In the genomic region with DNA sequence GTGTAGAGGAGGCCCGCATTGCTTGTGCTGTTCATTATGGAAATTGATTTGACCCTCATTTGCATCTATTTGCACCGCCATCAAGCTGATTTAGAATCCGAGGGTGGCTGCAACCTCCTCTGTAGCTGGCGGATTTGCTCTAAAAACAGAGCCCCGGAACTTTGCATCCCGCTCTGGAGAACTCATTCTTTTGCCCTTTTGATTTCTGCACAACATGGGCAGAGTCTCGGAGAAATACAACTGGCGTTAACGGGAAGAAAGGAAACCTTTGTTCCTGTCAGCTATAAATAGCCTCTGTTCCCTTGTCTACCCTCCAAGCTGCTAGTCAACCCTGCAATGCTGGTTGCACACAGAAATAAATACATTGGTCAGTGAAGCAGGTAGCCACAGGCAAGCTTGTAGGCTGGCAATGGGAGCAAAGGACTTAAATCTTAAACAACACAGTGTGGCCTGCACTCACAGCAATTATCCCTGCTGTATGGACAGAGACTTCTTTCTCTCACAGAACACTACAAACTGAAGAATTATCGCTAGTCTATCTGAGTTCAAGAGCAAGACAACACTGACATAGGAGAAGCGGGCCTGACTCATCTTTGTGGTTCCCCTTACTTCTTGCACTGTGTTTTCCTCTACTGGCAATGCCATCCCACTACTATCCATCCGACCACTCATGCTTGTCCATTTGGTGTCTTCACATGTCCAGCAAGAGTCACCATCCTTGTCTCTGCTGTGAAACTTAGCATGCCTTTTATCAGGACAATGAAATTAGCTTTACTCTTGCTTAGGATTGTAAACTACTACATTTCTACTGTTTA, we compare ENCODE assay signal across 8 mouse cellular contexts.
A peak's percentile ranks its signal among the peaks of the same experiment; 100 is the strongest.
DNase-seq lines count a peak whose midpoint lies in the region; ATAC-seq lines count a peak whose summit lies in the region.
"Had no signal": no experiment of that assay in that cellular context is flagged by ENCODE, and none has a peak within 500 bp of the region (broad histone marks: within the 10 kb centered on the region; RNA-seq: fewer than 3 reads in every experiment).

No protein-coding gene starts in this region.

- H3K4me2 ChIP-seq in forebrain, embryonic 15.5 days (replicated peaks), result peak overlapping the region; percentile 16; the same call in 1 of the 2 replicates
- H3K4me2 ChIP-seq: limb, embryonic 15.5 days had no signal

- ATAC-seq in forebrain, embryonic 15.5 days (replicated peaks), result peak; percentile 90

- peak overlapping the region; percentile 36 for H3K27ac ChIP-seq in forebrain, embryonic 15.5 days (replicated peaks)
- H3K27ac ChIP-seq: limb, embryonic 15.5 days had no signal

- H3K36me3 ChIP-seq in forebrain, embryonic 15.5 days, result no peaks in the 10 kb centered on the region
- H3K36me3 ChIP-seq: limb, embryonic 15.5 days had no signal

- 18% methylated on average over 12 of the region's 12 CpGs for WGBS in forebrain, embryonic 15.5 days

- no peaks in the 10 kb centered on the region for H3K9me3 ChIP-seq in forebrain, embryonic 15.5 days
- H3K9me3 ChIP-seq: limb, embryonic 15.5 days had no signal

- H3K27me3 ChIP-seq in forebrain, embryonic 15.5 days, result no peaks in the 10 kb centered on the region
- H3K27me3 ChIP-seq: limb, embryonic 15.5 days had no signal

- H3K4me3 ChIP-seq in forebrain, embryonic 15.5 days, result no peak overlapping the region
- H3K4me3 ChIP-seq: limb, embryonic 15.5 days had no signal

- H3K4me1 ChIP-seq in forebrain, embryonic 15.5 days, result peaks cover 8% of the 10 kb centered on the region
- H3K4me1 ChIP-seq: limb, embryonic 15.5 days had no signal

- no peak overlapping the region for H3K9ac ChIP-seq in forebrain, embryonic 15.5 days (replicated peaks)
- H3K9ac ChIP-seq: limb, embryonic 15.5 days had no signal

- DNase-seq in embryo, embryonic 11 days, result peak; percentile 36
- DNase-seq in kidney, adult 18-20 months, result peak; percentile 35
- peak; percentile 21 for DNase-seq in neural tube, embryonic 10.5 days (ENCODE audit: extremely low spot score, low spot score)
- no peak for DNase-seq in layer of hippocampus, adult 8-10 months (ENCODE audit: low spot score in 2 of 2)
- DNase-seq in urinary bladder, postnatal 36 days (ENCODE audit: low spot score in 2 of 2), result no peak
- DNase-seq in lung, adult 18-20 months, result no peak

Comparison
In these comparisons a context has a peak if more than half of its experiments do, and no peak if none do; other contexts are left out.
1. DNase-seq: peak in embryo, embryonic 11 days (single experiment), kidney, adult 18-20 months (single experiment) and neural tube, embryonic 10.5 days (single experiment); none in layer of hippocampus, adult 8-10 months (0 of 2), urinary bladder, postnatal 36 days (0 of 2) and lung, adult 18-20 months (0 of 2).